Mouse (Mus musculus) CH12F3 (cell line): ENCODE results near the gene Dlx4.

Experiments used
- in situ Hi-C: fragments of 300-500 bp; cut with MboI; formaldehyde crosslinking; loops from 2 replicates; pipeline ENCODE4 v1.14.3; 2020; ENCODE audit warnings: low sequenced_read_pairs

The Dlx4 gene

GRCm38 (mm10) chr11:95104266-95104665, 41.8 kb downstream of the Dlx4 start:
- in situ Hi-C loops = no loop called here

DNA sequence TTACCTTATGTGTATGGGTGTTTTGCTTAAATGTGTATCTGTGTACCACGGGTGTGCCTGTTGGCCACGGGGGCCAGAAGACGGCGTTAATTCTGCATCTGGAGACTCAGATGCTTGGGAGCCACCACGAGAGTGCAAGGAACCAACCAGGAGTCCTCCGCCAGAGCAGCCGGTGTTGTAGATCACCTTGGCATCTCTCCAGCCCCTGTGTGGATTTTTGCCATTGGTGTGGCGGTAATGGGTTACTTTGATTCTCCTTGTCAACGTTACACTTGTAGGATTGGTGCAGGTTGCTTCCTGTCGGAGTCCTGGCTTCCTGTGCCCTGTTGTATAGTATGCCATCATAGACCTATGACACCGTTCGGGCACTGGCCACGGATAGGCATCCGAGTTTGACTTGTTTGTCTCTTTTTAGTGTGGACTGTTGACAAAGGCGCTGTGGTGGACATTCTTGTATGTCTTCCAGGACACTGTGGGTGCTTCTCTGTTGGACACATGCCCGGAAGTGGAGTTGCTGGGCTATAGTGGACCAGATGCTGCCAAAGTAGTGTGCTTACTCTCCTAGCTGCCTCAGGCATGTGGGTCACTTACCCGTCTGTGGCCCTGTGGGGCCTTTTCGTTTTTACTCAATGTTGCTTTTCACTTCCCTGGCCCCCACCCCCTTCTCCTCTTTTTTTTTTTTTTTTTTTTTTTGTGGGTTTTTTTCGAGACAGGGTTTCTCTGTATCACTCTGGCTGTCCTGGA, 43.7 kb downstream of the Dlx4 start:
- in situ Hi-C loops = no loop called here

- in situ Hi-C loops = no loop called here
These were observed 44.8 kb downstream of the Dlx4 start for GRCm38 (mm10) chr11:95101071-95101788.

GRCm38 (mm10) chr11:95100393-95100792, 45.7 kb downstream of the Dlx4 start:
- in situ Hi-C loops = no loop called here

- in situ Hi-C loops = no loop called here
These were observed 47.5 kb downstream of the Dlx4 start for GRCm38 (mm10) chr11:95098346-95099095.

GRCm38 (mm10) chr11:95097889-95098288, 48.2 kb downstream of the Dlx4 start:
- in situ Hi-C loops = no loop called here

DNA sequence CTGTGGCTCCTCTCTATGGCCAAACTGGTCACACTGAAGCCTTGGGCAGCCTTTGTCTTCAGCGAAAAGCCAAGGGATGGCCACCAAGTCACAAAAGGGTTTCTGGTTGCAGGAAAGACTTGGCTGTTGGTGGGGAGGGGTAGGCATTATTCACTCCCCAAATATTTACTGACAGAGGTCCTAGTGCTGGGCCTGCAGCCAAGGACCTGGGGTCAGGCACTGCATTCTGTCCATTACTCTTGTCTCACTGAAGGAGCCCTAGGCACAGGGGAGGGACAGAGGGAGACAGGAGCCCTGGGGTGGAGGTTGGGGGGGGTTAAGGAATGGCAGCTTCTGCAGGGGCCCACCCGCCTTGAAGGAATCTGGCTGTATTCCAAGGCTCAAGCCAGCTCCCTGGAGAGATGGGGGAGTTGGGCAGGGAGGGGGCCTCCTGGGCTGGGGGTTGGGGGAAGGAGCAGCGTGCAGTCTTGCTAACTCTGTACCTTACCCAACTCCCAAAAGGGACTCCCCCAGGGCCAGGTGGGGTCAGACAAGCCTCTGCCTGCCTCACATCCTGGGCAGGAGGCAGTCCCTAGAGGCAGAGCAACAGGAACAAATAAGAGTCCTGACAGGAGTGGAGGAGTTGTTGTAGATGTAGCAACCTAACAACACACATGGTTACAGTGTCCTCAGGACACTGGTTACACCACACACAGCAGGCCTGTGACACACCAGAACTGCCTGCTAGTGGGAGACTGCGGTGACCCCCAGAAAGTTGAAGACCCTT, 49.3 kb downstream of the Dlx4 start:
- in situ Hi-C loops = no loop called here

DNA sequence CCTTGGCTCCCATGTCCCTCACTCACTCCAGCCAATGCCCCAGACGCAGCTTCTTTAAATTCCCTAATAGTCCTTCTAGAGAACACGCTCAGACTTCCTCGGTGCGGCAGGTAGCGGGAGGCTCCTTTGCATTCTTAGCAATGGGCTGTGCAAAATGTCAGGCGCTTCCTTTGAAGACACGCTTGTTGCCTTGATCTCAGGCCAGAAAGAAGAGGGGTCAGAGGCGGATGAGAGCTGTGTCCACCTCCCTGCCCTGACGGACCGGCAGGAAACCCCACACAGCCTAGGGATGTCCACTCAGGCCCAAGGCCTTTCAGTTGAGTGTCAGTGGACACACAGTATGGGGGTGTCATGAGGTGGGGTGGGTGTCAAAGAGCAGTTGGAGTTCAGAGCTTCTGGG, 50.5 kb downstream of the Dlx4 start:
- in situ Hi-C loops = no loop called here

DNA sequence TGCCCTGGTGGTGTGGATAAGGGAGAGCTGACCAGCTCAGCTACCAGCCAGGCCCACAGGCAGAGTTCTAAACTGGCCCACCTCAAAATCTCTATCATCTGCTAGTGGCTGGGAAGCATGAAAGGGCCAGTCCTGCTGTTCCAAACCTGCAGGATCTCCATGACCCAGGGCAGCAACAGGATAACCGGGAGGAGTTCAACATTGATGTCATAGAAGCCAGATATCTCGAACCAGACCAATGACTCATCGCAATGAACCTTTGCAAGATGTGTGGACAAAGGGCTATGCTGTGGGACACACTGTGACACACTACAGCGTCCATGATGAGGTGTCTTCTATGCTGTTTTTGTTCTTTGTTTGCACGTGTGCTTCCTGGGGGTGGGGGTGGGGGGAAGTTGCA, 53.0 kb downstream of the Dlx4 start:
- in situ Hi-C loops = no loop called here
